Mouse (Mus musculus) kidney, adult 2 months (tissue): ENCODE measurements around the gene Irf2.

ENCODE experiments used
- CTCF ChIP-seq: fragments of 200-500 bp; conservative IDR thresholded peaks from 2 replicates; pipeline ENCODE4 v1.5.1; 2011; ENCODE audit warnings: low read depth, mild to moderate bottlenecking, control low read depth, low read length, moderate library complexity, mixed read lengths; ENCODE audit not compliant: insufficient read depth, insufficient read length
- POLR2A ChIP-seq: fragments of 200-500 bp; IDR thresholded peaks from one replicate; pipeline ENCODE4 v1.6.1; 2011; ENCODE audit warnings: low read depth, low read length, control low read depth

- TF ChIP-seq POLR2A (no peak), CTCF (no peak)
Measured at GRCm38 (mm10) chr8:46721065-46721845, 18.3 kb upstream of the Irf2 start.
